Mouse (Mus musculus) gastrocnemius, adult 2 months (tissue): ENCODE measurements around the gene Gm15127. TPM values are rescaled to one million over a fixed set of nuclear protein-coding genes. Genes with fewer than 3 reads are reported as not detected.
"Not testable (repeated sequence)": the region's sequence is repeated elsewhere in the genome, so short reads cannot be mapped to it uniquely, and the experiment has no call there.

Experiments used
- DNase-seq: peaks from one replicate; pipeline ENCODE4 v3.0.0; 2022
- H3K27ac ChIP-seq: fragments of 200-600 bp; 2 replicates; pipeline ENCODE4 v1.8.1; 2022; ENCODE audit warnings: mild to moderate bottlenecking
- H3K4me3 ChIP-seq: fragments of 200-600 bp; 2 replicates; pipeline ENCODE4 v1.8.1; 2022; ENCODE audit warnings: mild to moderate bottlenecking, moderate library complexity
- intact Hi-C: fragments of 180-260 bp; cut with DNase I; formaldehyde crosslinking; loops from one replicate; pipeline ENCODE4 v1.15.1; 2025
- long read RNA-seq, 2 experiments: library from polyadenylated mRNA; stranded (forward); transcript quantifications; one replicate each; pipeline ENCODE4 v2.0.0; 2021
- total RNA-seq, 2 experiments: library from RNA; stranded (reverse); gene quantifications; 2 replicates each; pipeline ENCODE4 v1.2.3; 2021

Gm15127 gene
- total RNA-seq: not detected
- long read RNA-seq, experiment 1: 0 reads
- long read RNA-seq, experiment 2: 0 reads

DNA sequence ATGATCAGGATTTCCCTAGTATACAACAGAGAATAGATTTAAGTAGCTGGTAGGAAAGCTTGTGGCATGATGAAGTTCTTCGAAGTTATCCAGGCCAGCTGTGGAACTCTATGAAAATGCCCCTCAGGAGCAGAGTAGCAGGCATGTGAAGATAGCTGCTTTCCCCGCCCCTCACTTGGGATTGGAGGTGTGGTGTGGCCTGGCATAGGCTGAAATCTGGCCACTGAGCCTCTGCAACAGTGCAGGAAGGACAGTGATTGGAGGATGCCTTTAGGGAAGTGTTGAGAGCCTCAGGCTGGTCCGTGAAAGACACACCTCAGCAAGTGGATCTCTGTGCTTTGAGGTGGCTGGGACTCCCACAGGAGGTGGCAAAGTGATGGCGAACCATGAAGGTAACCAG lies at the start of gene Gm15127:
Gene Gm15127 (plus strand): TSS at position 301 of the 400 bp plus-strand sequence.
- DNase-seq, H3K4me3 ChIP-seq, intact Hi-C loops, H3K27ac ChIP-seq: not testable (repeated sequence)

- H3K4me3 ChIP-seq, H3K27ac ChIP-seq, DNase-seq, intact Hi-C loops: not testable (repeated sequence)
Measured at GRCm38 (mm10) chrX:148615053-148615452, 48.3 kb upstream of the Gm15127 start, which contains the start of gene Gm8334. Gm8334 (minus strand) TSS chrX:148615153.

GRCm38 (mm10) chrX:148676290-148676689 lies 12.9 kb downstream of the Gm15127 start:
- H3K4me3 ChIP-seq, intact Hi-C loops, DNase-seq, H3K27ac ChIP-seq: not testable (repeated sequence)

Other genes starting within 250 kb of the Gm15127 start
- not detected for gene Gm15114, start 174.6 kb upstream of the Gm15127 start, total RNA-seq
- not detected for gene Gm8334, start 48.4 kb upstream of the Gm15127 start, total RNA-seq
- gene Luzp4, start 194.0 kb downstream of the Gm15127 start, total RNA-seq: not detected